Mouse (Mus musculus) liver, embryonic 15.5 days (tissue): ENCODE data around the gene Nol6. TPM values are rescaled to one million over a fixed set of nuclear protein-coding genes. Genes with fewer than 3 reads are reported as not detected.
"Not testable (repeated sequence)": the region's sequence is repeated elsewhere in the genome, so short reads cannot be mapped to it uniquely, and the experiment has no call there.

Source experiments
- ATAC-seq: fragments of 200-750 bp; cut with Nextera tagmentation; 2 replicates; pipeline ENCODE4 v1.8.0; 2017; ENCODE audit warnings: moderate number of reproducible peaks, mild to moderate bottlenecking, moderate library complexity; ENCODE audit not compliant: insufficient read depth
- H3K27ac ChIP-seq: fragments of 300-500 bp; sonication (generic); replicated peaks from 2 replicates; pipeline ENCODE4 v1.5.1; 2015; ENCODE audit warnings: mild to moderate bottlenecking, inconsistent platforms
- H3K27me3 ChIP-seq: fragments of 300-500 bp; sonication (generic); 2 replicates; pipeline ENCODE4 v1.6.1; 2015; ENCODE audit warnings: mild to moderate bottlenecking, inconsistent platforms
- H3K36me3 ChIP-seq: fragments of 300-500 bp; sonication (generic); replicated peaks from 2 replicates; pipeline ENCODE4 v1.6.1; 2015; ENCODE audit warnings: moderate library complexity, mild to moderate bottlenecking, inconsistent platforms
- H3K4me1 ChIP-seq: fragments of 300-500 bp; sonication (generic); replicated peaks from 2 replicates; pipeline ENCODE4 v1.6.1; 2015; ENCODE audit warnings: inconsistent platforms
- H3K4me2 ChIP-seq: fragments of 300-500 bp; sonication (generic); 2 replicates; pipeline ENCODE4 v1.6.1; 2015; ENCODE audit warnings: moderate library complexity, mild to moderate bottlenecking, inconsistent platforms
- H3K4me3 ChIP-seq: fragments of 300-500 bp; sonication (generic); replicated peaks from 2 replicates; pipeline ENCODE4 v1.5.1; 2015; ENCODE audit warnings: mild to moderate bottlenecking, inconsistent platforms
- H3K9ac ChIP-seq: fragments of 300-500 bp; sonication (generic); 2 replicates; pipeline ENCODE4 v1.6.1; 2015; ENCODE audit warnings: moderate library complexity, mild to moderate bottlenecking, inconsistent platforms
- H3K9me3 ChIP-seq: fragments of 300-500 bp; sonication (generic); replicated peaks from 2 replicates; pipeline ENCODE4 v1.6.1; 2016; ENCODE audit warnings: inconsistent platforms
- WGBS: fragments of 180-500 bp; shearing (Covaris S2); methylation state at CpG from one replicate; pipeline ENCODE4 v1.1.7; 2015; ENCODE audit warnings: mixed read lengths; ENCODE audit not compliant: insufficient replicate concordance; 5-methylcytosine and 5-hydroxymethylcytosine counted together
- polyA plus RNA-seq: library from polyadenylated mRNA; unstranded; fragments of >200 nt; fragmentation: Nextera tagmentation; extraction: Ambion mirVana; gene quantifications from 2 replicates; pipeline ENCODE4 v1.2.1, GENCODE M21; 2015

Nol6 gene
- polyA plus RNA-seq, 1 experiment from 2014 or later = 9.2 TPM

GRCm38 (mm10) chr4:41096794-41097193, 27.5 kb downstream of the Nol6 start:
- H3K4me3 ChIP-seq = peak overlapping the region; percentile 61
- no peaks in the 10 kb centered on the region for H3K9me3 ChIP-seq
- H3K4me1 ChIP-seq = peaks cover 59% of the 10 kb centered on the region
- peaks cover 21% of the 10 kb centered on the region for H3K36me3 ChIP-seq
- peak; percentile 76 for ATAC-seq
- peak overlapping the region; percentile 68 for H3K27ac ChIP-seq
- peak overlapping the region; percentile 84 for H3K4me2 ChIP-seq
- H3K27me3 ChIP-seq = peaks cover 49% of the 10 kb centered on the region
- WGBS = 19% methylated on average over 5 of the region's 5 CpGs
- peak overlapping the region; percentile 54 for H3K9ac ChIP-seq

DNA sequence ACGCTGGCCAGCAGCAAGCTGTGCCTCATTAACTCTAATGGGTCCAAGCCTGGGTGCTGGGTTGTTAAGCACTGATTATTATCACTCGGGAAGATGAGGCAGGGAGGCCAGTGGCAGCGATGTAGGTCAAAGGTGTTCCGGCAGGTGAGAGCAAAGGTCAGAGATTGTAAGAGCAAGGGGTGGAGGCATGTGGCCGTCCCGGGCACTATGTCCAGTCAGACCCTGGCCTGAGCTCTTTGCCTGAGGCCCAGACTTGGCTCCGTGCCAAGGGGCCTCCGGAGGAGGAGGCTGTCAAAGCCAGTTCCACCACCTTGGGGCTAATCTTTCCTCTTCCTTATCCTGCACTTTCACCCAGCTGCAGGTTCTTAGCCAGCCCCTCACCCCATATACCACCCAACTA, 28.1 kb downstream of the Nol6 start:
- H3K36me3 ChIP-seq = peaks cover 21% of the 10 kb centered on the region
- peak overlapping the region; percentile 61 for H3K4me3 ChIP-seq
- H3K27me3 ChIP-seq = peaks cover 45% of the 10 kb centered on the region
- H3K4me1 ChIP-seq = peaks cover 62% of the 10 kb centered on the region
- no peaks in the 10 kb centered on the region for H3K9me3 ChIP-seq
- peak overlapping the region; percentile 54; the same call in 1 of the 2 replicates for H3K9ac ChIP-seq
- peak; percentile 20 for ATAC-seq
- H3K27ac ChIP-seq = peak overlapping the region; percentile 68; the same call in 1 of the 2 replicates
- 53% methylated on average over 8 of the region's 8 CpGs for WGBS
- H3K4me2 ChIP-seq = peak overlapping the region; percentile 84

DNA sequence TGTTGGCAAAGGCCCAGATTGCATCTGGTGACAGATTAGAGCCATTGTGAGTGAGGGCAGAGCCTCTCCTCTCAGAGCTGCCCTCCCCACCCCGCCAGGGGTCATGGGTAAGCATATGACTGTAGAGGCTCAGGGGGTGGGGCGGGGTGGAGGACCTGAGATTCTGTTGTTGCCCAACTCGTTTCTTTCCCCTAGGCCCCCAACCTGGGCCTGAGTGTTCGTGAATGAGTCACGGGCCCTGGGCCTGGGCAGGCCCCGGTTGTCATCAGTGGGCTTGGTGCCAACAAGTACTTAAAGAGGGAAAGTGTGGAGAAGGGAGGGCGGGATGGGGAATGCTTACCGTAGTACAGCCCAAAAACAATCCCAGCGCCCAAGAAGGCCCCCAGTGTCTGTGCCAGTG, 29.9 kb downstream of the Nol6 start:
- H3K9me3 ChIP-seq = no peaks in the 10 kb centered on the region
- H3K27ac ChIP-seq = no peak overlapping the region
- no peak overlapping the region for H3K4me2 ChIP-seq
- no peak for ATAC-seq
- peaks cover 29% of the 10 kb centered on the region for H3K27me3 ChIP-seq
- WGBS = 77% methylated on average over 9 of the region's 9 CpGs
- H3K4me1 ChIP-seq = peaks cover 79% of the 10 kb centered on the region
- H3K36me3 ChIP-seq = peaks cover 21% of the 10 kb centered on the region
- no peak overlapping the region for H3K4me3 ChIP-seq
- H3K9ac ChIP-seq = no peak overlapping the region

- Histone ChIP-seq H3K4me2 (no peak overlapping the region), H3K4me1 (peaks cover 84% of the 10 kb centered on the region)
- WGBS = 79% methylated on average over 1 of the region's 1 CpGs
Measured at GRCm38 (mm10) chr4:41092958-41093357, 31.3 kb downstream of the Nol6 start.

GRCm38 (mm10) chr4:41091391-41091790, 32.9 kb downstream of the Nol6 start:
- no peak overlapping the region for H3K4me2 ChIP-seq
- peaks cover 21% of the 10 kb centered on the region for H3K36me3 ChIP-seq
- H3K27me3 ChIP-seq = 0 out of 2 replicates have a peak, but pooled peaks cover 4% of the 10 kb centered on the region
- no peak overlapping the region for H3K9ac ChIP-seq
- peaks cover 84% of the 10 kb centered on the region for H3K4me1 ChIP-seq
- no peaks in the 10 kb centered on the region for H3K9me3 ChIP-seq
- no peak overlapping the region for H3K4me3 ChIP-seq
- no peak overlapping the region for H3K27ac ChIP-seq
- 47% methylated on average over 3 of the region's 3 CpGs for WGBS
- ATAC-seq = no peak

More at GRCm38 (mm10) chr4:41092958-41093357, 31.3 kb downstream of the Nol6 start:
- H3K9ac ChIP-seq = no peak overlapping the region
- H3K36me3 ChIP-seq = peaks cover 21% of the 10 kb centered on the region
- no peak for ATAC-seq
- H3K9me3 ChIP-seq = no peaks in the 10 kb centered on the region
- peaks cover 19% of the 10 kb centered on the region for H3K27me3 ChIP-seq
- no peak overlapping the region for H3K27ac ChIP-seq
- no peak overlapping the region for H3K4me3 ChIP-seq

- Histone ChIP-seq H3K27me3 (0 out of 2 replicates have a peak, but pooled peaks cover 4% of the 10 kb centered on the region), H3K27ac (peak overlapping the region; percentile 96), H3K4me1 (peaks cover 84% of the 10 kb centered on the region), H3K9ac (peak overlapping the region; percentile 43; the same call in 1 of the 2 replicates), H3K36me3 (peaks cover 17% of the 10 kb centered on the region), H3K9me3 (no peaks in the 10 kb centered on the region), H3K4me2 (peak overlapping the region; percentile 45), H3K4me3 (0 out of 2 replicates have a peak overlapping the region, but pooled peaks have one; percentile 1)
- WGBS = 27% methylated on average over 2 of the region's 2 CpGs
- no peak for ATAC-seq
Measured at GRCm38 (mm10) chr4:41089705-41090104, 34.5 kb downstream of the Nol6 start.

DNA sequence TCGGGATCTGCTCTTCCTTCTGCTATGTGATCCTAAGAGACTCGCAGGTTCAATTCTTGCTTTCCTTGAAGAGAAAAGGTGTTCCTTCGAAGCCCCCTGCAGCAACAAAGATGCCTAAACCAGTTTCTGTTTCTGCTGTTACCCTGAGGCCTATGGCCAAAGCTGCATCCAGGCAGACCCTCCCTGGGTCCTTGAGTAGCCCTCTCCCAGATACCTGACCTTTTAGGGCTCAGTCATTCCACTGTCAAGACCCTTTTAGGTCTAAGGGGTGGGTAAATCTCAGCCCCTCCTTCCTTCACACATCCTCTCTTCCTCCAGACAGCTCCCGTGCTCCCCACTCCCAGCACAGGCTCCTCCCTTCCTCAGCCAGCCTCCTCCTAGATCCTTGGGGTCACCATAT, 35.1 kb downstream of the Nol6 start:
- ATAC-seq = no peak
- Histone ChIP-seq H3K4me1 (peaks cover 81% of the 10 kb centered on the region), H3K4me2 (peak overlapping the region; percentile 45)

GRCm38 (mm10) chr4:41087459-41088298, 36.6 kb downstream of the Nol6 start:
- no peaks in the 10 kb centered on the region for H3K9me3 ChIP-seq
- H3K4me3 ChIP-seq = peak overlapping the region; percentile 34
- H3K27me3 ChIP-seq = 0 out of 2 replicates have a peak, but pooled peaks cover 4% of the 10 kb centered on the region
- peak overlapping the region; percentile 71 for H3K4me2 ChIP-seq
- H3K9ac ChIP-seq = peak overlapping the region; percentile 39; the same call in 1 of the 2 replicates
- ATAC-seq = peak; percentile 96
- H3K4me1 ChIP-seq = peaks cover 87% of the 10 kb centered on the region
- H3K27ac ChIP-seq = peak overlapping the region; percentile 96
- no peaks in the 10 kb centered on the region for H3K36me3 ChIP-seq
- WGBS = 23% methylated on average over 16 of the region's 16 CpGs

More for the DNA sequence above, 35.1 kb downstream of the Nol6 start:
- Histone ChIP-seq H3K36me3 (peaks cover 12% of the 10 kb centered on the region; the same call in 1 of the 2 replicates), H3K27ac (peak overlapping the region; percentile 96), H3K27me3 (0 out of 2 replicates have a peak, but pooled peaks cover 4% of the 10 kb centered on the region), H3K9ac (no peak overlapping the region), H3K4me3 (no peak overlapping the region), H3K9me3 (no peaks in the 10 kb centered on the region)
- WGBS = 63% methylated on average over 4 of the region's 4 CpGs

DNA sequence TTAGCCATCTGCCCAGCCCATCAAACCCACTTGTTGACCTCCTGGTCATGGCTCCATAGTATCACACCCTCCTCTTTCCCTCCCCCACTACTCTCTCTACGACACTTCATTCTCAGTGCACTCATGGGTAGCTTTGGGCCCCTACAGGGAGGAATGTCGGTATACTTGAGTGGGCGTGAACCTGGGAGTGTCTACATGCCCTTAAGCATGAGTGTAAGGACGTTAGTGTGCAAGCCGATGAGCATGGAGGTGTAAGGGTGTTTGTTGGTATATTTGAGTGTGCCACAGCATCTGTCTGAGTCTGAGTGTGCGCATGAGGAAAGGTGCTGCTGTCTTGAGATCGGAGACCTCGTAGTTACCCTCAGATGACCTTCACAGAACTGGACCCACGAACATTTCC, 37.3 kb downstream of the Nol6 start:
- 39% methylated on average over 9 of the region's 9 CpGs for WGBS
- ATAC-seq = peak; percentile 81
- Histone ChIP-seq H3K9me3 (no peaks in the 10 kb centered on the region), H3K36me3 (no peaks in the 10 kb centered on the region), H3K4me2 (peak overlapping the region; percentile 71), H3K4me3 (peak overlapping the region; percentile 34), H3K9ac (0 out of 2 replicates have a peak overlapping the region, but pooled peaks have one; percentile 19), H3K27me3 (0 out of 2 replicates have a peak, but pooled peaks cover 4% of the 10 kb centered on the region), H3K4me1 (peaks cover 90% of the 10 kb centered on the region), H3K27ac (peak overlapping the region; percentile 96)

GRCm38 (mm10) chr4:41084819-41085218, 39.4 kb downstream of the Nol6 start:
- no peak overlapping the region for H3K9ac ChIP-seq
- ATAC-seq = no peak
- H3K4me3 ChIP-seq = no peak overlapping the region
- H3K4me1 ChIP-seq = peaks cover 85% of the 10 kb centered on the region
- H3K27me3 ChIP-seq = 0 out of 2 replicates have a peak, but pooled peaks cover 4% of the 10 kb centered on the region
- H3K27ac ChIP-seq = no peak overlapping the region; the same call in 1 of the 2 replicates
- no peaks in the 10 kb centered on the region for H3K36me3 ChIP-seq
- no peak overlapping the region for H3K4me2 ChIP-seq
- 66% methylated on average over 4 of the region's 4 CpGs for WGBS
- no peaks in the 10 kb centered on the region for H3K9me3 ChIP-seq

GRCm38 (mm10) chr4:41082803-41083202, 41.5 kb downstream of the Nol6 start:
- not testable (repeated sequence) for H3K27me3 ChIP-seq, H3K9ac ChIP-seq, H3K9me3 ChIP-seq, H3K36me3 ChIP-seq, H3K4me3 ChIP-seq
- H3K27ac ChIP-seq = peak overlapping the region; percentile 71
- 22% methylated on average over 4 of the region's 4 CpGs for WGBS
- H3K4me2 ChIP-seq = peak overlapping the region; percentile 15; the same call in 1 of the 2 replicates
- peaks cover 70% of the 10 kb centered on the region for H3K4me1 ChIP-seq
- peak; percentile 29 for ATAC-seq
